Mouse (Mus musculus): ENCODE results near the gene Ptgds.

The Ptgds gene

GRCm38 (mm10) chr2:25450853-25451647 is 18.8 kb downstream of the Ptgds start:
- DNase-seq (ENCODE audit: extremely low spot score) = no peak

DNA sequence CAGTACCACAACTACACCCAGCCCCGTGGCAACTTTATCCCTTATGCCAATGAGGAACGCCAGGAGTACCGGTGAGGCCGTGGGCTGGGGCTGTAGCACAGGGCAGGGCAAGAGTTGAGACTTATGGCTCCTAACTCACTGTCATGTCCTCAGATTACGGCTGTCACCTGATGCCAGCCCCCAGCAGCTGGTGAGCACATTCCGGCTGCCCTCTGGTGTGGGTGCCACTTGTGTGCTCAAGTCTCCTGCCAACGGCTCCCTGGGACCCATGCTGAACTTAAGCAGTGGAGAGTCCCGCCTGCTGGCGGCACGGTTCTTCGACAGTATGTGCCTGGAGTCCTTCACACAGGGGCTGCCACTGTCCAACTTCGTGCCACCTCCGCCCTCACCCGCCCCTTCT is 27.2 kb downstream of the Ptgds start:
- no peak for DNase-seq (ENCODE audit: extremely low spot score)

GRCm38 (mm10) chr2:25441067-25441466 is 28.8 kb downstream of the Ptgds start:
- no peak for DNase-seq (ENCODE audit: extremely low spot score)

DNA sequence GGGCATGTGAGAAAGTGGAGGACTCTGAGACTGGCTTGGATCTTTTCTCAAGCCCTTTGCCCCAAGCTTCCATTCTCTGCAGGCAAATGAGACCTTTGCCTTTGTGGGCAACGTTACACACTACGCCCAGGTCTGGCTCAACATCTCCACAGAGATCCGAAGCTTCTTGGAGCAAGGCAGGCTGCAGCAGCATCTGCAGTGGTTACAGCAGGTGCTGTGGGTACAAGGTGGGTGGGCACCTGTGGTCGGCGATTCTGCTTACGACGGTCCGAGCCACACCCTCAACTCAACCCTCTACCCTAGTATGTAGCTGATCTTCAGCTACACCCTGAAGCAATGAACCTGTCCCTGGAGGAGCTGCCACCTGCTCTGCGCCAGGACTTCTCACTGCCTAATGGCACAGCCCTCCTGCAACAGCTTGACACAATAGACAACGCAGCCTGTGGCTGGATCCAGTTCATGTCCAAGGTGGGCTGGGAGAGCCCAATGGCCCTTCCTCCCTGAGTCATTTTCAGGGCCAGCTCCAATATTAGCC is 33.5 kb downstream of the Ptgds start:
- DNase-seq (ENCODE audit: extremely low spot score) = no peak

- DNase-seq (ENCODE audit: extremely low spot score) = no peak
Measured at GRCm38 (mm10) chr2:25434292-25434691, 35.6 kb downstream of the Ptgds start.

DNA sequence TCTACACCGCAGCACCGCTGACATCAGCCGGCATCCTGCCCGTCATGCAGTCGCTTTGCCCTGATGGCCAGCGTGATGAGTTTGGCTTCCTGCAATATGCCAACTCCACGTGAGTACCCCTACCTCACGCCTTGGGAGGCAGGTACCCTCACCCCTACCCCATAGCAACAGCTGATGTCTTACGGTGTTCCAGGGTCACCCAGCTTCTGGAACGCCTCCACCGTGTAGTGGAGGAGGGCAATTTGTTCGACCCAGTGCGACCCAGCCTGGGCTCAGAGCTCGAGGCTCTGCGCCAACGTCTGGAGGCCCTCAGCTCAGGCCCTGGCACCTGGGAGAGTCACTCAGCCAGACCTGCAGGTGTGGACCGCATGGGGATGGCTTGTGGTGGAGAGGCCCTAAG is 36.7 kb downstream of the Ptgds start:
- DNase-seq (ENCODE audit: extremely low spot score) = no peak

GRCm38 (mm10) chr2:25432326-25433098 is 37.3 kb downstream of the Ptgds start:
- no peak for DNase-seq (ENCODE audit: extremely low spot score)

DNA sequence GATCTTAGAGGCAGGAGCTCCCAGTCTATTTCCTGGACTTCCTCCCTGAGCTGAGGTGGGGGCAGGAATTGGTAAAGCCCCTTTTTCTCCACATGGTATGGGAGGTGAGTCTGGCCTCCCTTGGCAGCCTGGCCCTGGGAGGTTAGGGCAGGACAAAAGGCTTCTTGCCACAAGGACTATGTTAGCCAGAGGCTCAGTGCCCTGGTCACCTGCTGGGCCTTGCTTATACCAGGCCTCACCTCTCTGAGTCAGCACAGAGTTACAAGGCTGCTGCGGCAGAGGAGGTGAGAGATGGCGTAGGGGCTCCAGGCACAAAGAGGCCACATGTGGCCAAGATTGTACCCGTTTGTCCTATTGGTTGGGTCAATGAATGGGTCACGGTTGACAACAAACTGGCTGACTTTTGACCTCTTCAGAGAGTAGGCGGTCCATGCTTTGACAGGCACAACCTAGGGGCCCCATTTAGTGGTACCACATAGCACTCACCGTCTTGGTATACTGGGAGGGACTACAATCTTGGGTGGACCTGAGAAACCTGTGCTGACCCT is 38.5 kb downstream of the Ptgds start:
- peak; percentile 11 for DNase-seq (ENCODE audit: extremely low spot score)

DNA sequence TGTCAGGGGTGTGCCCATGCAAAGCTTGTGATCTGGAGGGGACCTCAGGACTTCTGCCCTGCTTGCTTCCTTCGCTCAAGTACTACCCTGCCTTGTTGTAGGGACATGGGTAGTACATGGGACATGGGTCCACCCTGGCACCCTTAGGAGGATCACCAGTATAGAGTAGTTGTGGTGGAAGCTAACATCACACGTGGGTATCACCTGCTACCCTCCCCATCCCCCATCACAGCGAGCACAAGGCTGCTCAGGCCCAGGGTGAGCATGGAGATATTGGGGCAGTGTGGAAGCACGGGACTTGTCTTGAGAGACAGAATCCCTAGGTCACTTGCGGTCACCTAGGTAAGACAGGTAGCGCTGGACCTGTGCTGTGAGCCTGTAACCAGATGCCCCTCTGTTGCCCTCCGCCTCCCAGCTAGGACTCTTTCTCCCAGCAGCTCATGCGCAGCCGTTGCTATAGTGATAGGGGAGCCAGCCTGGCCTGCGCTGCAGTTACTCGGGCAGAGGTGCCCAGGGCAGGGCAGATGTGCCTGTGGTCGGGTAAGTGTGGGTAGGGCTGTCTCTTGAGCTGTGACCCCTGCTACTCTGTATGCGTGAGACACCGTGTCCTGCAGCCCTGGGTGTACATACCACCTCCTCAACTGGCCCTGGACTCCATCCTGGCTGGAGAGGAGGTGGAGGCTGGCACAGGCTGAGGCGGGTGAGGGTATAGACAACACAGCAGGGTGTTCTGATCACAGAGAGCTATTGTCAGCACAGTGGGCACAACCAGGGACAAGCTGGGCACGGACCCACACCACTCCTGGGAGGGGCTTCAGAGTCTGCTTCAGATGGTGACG is 39.2 kb downstream of the Ptgds start:
- no peak for DNase-seq (ENCODE audit: extremely low spot score)

GRCm38 (mm10) chr2:25429435-25430180 is 40.2 kb downstream of the Ptgds start:
- DNase-seq (ENCODE audit: extremely low spot score) = no peak

DNA sequence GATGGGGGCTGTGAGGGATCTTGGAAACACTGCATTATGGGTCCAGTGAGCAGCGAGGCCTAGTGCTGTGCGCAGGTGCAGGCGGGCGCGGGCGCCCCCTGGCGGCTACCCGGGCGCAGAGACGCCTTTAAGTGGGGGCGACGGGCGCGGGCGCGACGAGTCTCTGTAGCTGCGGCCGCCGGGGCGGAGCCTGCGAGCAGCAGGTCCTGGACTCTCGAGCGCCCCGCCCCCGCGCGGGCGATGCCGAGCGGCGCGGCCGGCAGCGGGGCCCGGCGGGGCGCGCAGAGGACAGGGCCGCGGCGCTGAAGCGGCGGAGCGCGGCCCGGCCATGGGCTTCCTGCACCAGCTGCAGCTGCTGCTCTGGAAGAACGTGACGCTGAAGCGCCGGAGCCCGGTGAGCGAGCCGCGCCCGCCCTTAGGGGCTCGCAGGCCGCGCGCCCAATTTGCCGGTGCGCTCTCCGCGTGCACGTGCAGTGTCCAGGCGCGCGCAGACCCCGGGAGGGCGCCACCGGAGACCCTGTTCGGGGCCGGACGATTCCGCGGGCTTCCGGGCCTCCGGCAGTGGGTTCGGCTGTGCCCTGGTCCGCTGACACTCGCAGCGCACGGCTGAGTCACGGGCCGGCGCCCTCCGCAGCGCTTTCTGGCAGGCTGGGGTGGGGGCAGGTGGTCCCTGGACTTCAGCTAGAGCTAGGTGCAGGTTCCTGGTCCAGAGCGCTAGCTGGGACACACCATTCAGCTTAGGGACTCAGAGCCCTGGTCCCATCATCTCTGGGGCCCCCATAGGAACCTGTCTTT is 41.2 kb downstream of the Ptgds start, which contains the start of gene Abca2:
Abca2 (plus strand) TSS at position 262 of the 795 bp plus-strand sequence.
- peak; percentile 92 for DNase-seq (ENCODE audit: extremely low spot score)

GRCm38 (mm10) chr2:25427256-25427655 is 42.6 kb downstream of the Ptgds start:
- DNase-seq (ENCODE audit: extremely low spot score) = no peak

DNA sequence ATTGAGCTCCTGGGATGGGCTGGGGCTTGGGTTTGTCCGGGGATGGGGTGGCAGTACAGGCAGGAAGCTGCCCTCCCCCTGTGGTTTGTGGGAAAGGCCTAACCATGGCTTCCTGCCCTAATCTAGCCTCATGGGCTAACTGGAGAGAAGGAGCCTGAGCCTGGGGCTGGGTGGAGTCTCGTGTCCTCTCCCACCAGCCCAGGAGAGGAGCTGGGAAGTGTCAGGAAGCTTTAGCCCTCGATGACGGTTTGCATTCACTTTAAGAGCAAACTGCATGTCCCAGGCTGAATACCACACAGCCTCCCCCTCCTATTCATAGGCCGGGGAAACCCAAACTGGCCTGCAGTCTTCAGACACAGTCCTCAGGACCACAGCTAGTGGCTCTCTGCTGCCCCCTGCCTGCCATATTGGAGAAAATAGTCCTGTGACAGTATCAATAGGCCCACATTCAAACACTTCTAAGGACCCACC is 43.1 kb downstream of the Ptgds start:
- DNase-seq (ENCODE audit: extremely low spot score) = peak; percentile 68

GRCm38 (mm10) chr2:25425481-25425880 is 44.4 kb downstream of the Ptgds start:
- no peak for DNase-seq (ENCODE audit: extremely low spot score)

GRCm38 (mm10) chr2:25423626-25424025 is 46.2 kb downstream of the Ptgds start:
- DNase-seq (ENCODE audit: extremely low spot score) = no peak

GRCm38 (mm10) chr2:25422587-25423410 is 47.0 kb downstream of the Ptgds start, which contains the start of gene Fut7:
Gene Fut7 (plus strand): TSS chr2:25423267.
- DNase-seq (ENCODE audit: extremely low spot score) = no peak

DNA sequence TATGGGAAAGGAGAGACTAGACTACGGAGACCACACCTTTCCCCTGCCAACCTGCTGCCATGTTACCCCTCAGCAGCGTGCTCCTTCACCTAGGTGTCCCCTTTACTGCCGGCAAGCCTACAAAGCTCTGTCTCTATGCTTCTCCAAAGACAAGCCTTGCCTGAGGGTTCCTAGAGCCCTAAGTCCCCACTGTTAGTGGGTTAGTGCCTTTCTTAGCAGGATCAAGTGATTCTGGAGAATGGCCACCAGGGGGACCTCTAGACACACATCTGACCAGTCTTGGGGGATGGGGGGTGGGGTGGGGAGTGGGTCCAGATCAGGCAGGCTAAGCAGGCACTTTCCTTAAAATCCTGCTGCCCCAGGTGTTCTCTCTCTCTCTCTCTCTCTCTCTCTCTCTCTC is 48.0 kb downstream of the Ptgds start:
- peak; percentile 51 for DNase-seq (ENCODE audit: extremely low spot score)

- no peak for DNase-seq (ENCODE audit: extremely low spot score)
Measured at GRCm38 (mm10) chr2:25417426-25417825, 52.4 kb downstream of the Ptgds start.

All from embryo, embryonic 9.5 days (tissue).